Mouse (Mus musculus): ENCODE measurements around the gene Tnfrsf4. TPM values are rescaled to one million over a fixed set of nuclear protein-coding genes. Genes with fewer than 3 reads are reported as not detected.

Gene Tnfrsf4
- polyA plus RNA-seq, 1 experiment = 0.60 TPM

DNA sequence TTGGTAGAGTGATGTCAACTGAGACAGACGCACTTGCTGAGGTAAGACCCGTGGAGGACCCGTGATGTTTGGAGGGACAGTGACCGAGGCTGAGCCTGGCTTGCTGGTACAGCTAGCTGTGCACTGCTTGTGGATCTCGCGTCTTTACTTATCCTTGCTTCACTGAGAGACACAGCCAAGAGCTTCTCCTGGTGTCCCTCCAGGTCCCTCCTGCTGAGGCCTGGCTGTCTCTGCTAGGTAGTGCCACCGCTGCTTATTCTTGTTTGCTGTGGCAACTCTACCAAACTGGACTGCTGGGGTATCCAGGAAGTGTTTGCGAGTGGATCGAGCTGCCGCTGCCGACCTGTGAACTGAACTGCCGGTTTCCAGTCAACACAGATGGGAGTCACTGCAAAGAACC lies 6.1 kb downstream of the Tnfrsf4 start:
- TF ChIP-seq GATA1 (IDR thresholded peaks at IDR 0.05; ENCODE audit: low read length) = no peak

DNA sequence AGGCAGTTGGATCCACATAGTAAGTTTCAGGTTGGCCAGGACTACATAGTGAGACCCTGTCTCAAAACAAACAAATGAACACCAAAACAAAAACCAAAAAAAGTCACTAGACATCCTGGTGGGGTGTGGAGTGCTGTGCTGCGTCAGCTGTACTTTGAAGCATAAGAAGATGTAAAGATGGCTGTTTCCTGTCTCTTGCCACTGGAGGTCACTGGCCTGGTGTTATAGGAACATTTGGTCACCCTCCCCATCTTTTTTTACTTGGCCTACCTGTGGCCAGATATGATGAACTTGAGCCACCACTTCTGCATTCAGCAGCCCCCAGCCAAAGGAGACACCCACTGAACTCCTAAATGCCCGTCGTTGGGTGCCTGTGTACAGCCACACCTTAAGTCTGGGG lies 7.7 kb downstream of the Tnfrsf4 start:
- no peak for TF ChIP-seq GATA1 (IDR thresholded peaks at IDR 0.05; ENCODE audit: low read length)

DNA sequence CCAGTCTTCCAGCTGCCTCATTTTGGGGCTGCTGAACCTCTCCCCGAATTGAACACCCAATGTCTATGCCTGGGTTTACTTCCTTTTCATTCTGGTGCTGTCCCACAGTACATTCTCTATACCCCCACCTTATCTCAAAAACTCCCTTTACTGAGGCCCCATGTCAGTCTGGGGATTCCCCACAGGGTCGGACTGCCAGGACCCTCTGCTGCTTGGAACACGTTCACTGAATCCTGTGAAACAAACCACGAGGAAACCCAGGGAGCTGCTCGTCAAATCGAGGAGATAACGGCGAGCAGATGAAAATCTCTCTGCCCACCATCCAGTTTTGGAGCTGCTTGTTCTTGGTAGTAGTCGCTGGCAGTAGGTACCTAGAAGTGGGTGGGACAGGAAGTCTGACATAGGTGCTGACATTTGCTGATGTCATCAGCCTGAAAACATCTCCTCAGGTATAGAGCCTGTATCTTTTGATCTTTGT lies 8.3 kb downstream of the Tnfrsf4 start:
- no peak for TF ChIP-seq GATA1 (IDR thresholded peaks at IDR 0.05; ENCODE audit: low read length)

DNA sequence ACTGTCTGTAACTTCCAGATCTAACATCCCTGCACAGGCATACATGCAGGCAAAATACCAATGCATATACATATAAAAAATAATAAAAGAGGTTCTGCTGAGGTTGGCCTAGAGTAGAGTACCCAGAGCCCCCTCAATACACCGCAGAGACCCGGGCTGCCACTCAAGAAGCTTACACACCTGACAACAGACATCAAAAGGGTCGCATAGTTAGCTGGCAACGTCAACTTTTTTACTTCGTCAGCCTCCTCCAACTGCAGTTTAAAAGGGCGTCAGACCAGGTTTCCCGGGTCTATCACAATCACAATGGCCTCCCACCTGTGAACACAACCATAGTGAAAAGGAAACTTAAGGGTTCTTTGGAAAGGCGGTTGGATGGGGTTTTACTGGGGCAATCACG lies 9.9 kb downstream of the Tnfrsf4 start:
- no peak for TF ChIP-seq GATA1 (IDR thresholded peaks at IDR 0.05; ENCODE audit: low read length)

DNA sequence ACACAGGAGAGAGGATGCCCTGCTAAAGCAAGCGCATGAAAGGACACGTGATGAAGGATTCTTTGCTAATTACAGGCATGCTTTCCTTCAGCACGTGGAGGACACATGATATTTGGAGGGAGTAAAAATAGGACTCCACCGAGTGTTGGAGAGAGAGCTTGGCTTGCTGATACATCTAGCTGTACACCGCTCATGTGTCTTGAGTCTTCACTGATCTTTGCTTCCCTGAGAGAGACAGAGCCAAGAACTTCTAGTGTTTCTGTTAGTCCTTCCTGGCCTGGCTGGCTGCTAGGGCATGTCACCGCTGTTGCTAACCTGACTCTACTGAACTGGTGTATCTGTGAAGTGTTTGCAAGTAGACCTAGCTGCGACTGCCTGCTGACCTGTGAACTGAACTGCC lies 10.5 kb downstream of the Tnfrsf4 start:
- TF ChIP-seq GATA1 (IDR thresholded peaks at IDR 0.05; ENCODE audit: low read length) = no peak

DNA sequence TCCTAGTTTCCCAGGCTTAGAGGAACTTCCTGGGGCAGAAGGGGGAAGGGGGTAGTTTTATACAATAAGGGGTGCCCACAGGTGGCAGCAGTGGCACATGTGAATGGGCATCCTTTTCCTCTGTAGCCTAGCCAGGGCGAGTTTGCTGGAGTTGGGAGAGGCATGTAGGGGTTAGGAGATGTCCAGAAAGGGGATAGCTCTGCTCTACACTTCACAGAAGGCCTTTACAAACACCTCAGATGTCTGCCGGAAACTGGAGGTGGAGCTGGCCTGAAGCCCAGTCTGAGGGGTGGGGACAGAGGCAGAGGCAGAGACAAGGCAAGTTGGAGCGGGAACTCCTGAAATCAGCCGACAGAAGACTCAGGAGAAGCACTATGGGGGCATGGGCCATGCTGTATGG lies 12.4 kb downstream of the Tnfrsf4 start, which contains the start of gene Tnfrsf18:
Gene Tnfrsf18 (plus strand): TSS at position 152 of the 400 bp plus-strand sequence.
- no peak for TF ChIP-seq GATA1 (IDR thresholded peaks at IDR 0.05; ENCODE audit: low read length)

DNA sequence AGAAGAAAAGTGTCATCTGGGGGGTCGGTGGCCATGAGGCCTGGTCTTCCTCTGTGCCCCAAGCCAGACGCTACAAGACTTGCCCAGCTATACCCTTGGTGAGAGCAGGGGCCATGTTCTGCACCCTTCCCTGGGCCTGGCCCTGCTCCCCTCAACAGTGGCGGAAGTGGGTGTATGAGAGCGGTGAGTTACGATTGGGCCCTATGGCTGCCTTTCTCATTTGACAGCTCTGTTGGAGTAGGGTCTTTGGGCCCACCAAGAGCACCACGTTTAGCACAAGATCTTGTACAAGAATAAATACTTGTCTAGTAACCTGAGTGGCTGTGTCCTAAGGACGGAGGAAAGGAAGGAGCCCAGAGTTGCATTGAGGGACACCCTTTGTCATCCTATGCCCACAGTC lies 14.9 kb downstream of the Tnfrsf4 start:
- TF ChIP-seq GATA1 (IDR thresholded peaks at IDR 0.05; ENCODE audit: low read length) = no peak

DNA sequence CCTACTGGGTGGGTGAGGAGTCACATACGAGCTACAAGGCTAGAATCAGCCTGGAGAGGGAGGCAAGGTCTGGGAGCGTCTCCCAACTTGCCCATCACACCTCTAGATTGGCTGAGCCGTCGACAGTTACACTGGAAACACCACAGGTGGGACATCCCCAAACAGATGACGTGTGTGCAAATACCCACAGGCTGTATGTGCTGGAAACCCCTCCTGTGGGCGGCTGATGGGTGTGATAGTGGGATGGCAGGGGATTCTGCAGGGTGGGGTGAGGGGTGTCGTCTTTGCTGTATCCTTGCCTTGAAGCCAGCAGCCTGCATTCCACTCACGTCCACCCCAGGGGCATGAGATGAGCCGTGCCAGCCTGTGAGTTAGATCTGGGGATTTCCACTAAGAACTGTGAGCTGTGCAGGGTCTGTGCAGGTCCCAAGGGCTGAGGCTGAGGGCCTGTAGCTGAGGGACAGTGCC lies 17.0 kb downstream of the Tnfrsf4 start:
- no peak for TF ChIP-seq GATA1 (IDR thresholded peaks at IDR 0.05; ENCODE audit: low read length)

DNA sequence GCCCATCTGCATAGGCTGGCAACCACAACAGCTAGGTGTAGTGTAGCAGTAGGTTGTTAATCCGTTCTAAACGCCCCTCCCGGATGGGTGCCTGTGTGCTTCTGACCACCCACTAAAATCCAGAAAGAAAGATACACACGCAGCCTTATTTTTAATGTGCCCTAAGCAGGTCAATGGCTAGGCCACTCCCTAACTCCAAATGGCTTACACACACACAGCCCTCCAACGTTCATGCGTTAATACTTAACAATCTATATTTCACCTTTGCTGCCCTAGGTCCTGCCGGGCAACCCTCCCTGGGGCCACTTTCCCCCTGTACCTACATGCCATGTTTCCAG lies 17.6 kb downstream of the Tnfrsf4 start:
- TF ChIP-seq GATA1 (IDR thresholded peaks at IDR 0.05; ENCODE audit: low read length) = no peak

DNA sequence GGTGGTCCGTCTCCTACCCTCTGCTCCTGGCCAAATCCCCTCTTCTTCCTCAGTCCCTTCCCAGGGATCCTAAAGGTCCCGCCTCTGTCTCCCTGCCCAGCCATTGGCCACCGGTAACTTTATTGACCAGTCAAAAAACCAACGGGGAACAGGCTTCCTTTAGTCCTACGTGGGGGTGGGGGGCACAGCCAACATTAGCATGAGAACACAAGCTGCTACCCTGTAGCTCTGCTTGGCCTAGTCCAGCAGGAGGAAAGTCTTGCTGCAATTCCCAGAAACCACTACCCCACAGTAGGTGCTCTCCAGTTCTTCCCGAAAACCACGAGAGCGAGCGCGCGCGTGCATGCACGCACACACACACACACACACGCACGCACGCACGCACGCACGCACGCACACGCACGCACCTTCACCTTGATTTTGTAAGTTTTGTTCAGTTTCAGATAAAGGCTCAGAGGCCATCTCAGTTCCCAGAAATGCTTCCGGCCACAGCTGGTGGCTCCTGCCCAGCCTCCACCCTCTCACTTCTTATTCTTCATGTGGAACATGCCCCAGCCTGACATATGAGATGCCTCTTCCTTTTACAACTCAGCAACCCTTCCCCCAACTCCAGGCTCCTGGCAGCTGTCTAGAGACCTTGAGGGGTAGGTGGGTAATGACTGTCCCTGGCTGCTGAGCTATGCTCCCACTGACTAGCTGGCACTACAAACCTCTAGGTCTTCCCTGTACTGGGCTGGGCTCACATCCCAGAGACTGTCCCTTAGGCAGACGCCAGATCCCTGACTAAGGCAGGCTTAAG lies 18.1 kb downstream of the Tnfrsf4 start:
- TF ChIP-seq GATA1 (IDR thresholded peaks at IDR 0.05; ENCODE audit: low read length) = no peak

DNA sequence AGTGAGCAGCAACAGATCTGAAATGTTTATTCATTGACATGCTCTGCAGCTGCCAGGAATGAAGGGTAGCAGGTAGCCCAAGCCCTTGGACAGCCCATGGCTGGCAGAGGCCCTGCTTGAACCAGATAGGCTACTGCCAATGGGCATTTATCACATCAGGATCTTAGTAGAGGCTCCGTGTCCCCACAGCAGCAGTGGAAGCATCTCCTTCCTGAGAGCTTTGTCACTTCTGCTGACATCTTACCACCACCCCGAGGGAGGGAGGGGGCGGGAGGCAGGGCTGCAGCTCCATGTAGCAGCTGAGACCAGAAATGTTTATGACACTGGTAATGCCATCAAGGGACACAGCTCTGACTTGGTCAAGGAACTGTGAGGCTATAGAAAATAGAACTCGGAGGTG lies 19.2 kb downstream of the Tnfrsf4 start:
- no peak for TF ChIP-seq GATA1 (IDR thresholded peaks at IDR 0.05; ENCODE audit: low read length)

DNA sequence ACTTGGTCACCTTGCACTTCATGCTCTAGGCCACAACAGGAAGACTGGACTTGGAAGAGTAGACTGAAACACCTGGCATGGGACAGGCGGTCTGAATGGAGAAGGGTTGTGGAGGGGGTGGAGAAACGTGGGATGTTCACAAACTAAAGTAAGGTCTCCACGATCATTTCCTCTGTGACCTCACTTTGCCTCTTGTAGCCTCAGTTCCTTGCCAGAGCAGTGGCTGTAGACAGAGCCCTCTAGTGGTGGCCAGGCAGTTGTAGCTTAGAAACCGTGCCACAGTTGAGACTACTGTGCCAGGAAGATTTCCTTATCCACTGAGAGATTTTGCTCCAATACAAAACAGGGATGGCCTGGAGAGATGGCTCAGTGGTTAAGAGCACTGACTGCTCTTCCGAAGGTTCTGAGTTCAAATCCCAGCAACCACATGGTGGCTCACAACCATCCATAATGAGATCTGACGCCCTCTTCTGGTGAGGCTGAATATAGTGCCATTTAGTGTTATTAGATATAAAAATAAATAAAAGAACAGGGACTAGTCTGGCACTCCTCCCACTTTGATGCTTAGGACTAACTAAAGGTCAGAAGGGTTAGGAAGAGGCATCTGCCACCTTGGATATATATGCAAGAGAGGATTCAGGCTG lies 20.0 kb downstream of the Tnfrsf4 start:
- no peak for TF ChIP-seq GATA1 (IDR thresholded peaks at IDR 0.05; ENCODE audit: low read length)

DNA sequence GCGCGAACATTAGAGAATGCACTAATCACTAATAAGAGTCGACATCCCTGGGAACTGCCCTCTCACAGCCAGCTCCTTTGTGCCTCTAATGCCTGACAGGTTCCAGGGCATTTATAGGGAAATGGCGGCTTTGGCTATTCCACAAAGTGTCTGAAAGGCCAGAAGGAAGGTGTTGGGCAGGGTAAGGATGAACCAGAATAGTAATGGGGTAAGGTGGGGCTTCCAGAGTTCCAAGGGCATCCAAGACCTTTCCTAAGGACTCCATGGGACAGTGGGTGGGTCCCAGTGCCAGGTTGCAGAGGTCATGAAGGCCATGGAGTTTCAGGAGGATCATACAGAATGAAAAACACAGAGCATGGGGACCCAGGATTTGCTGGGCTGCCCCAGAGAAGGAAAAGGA lies 20.7 kb downstream of the Tnfrsf4 start:
- TF ChIP-seq GATA1 (IDR thresholded peaks at IDR 0.05; ENCODE audit: low read length) = no peak

DNA sequence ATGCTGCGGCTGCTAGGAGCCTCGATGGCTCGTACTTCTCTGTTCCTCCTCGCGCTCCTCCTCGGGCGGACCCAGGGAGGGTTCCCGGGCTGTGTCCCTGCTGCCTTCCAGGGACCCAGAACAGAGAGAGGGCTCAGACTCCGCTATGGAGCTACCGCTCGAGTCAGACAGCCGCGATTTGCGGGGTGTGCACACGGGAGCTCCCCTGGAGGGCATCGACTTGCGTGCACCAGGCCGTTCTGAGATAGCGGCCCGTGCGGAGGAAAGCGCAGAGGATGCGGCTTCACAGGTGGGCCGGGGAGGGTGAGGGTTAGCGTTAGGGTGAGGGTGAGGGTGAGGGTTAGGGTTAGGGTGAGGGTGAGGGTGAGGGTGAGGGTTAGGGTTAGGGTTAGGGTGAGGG lies 21.3 kb downstream of the Tnfrsf4 start:
- TF ChIP-seq GATA1 (IDR thresholded peaks at IDR 0.05; ENCODE audit: low read length) = no peak

DNA sequence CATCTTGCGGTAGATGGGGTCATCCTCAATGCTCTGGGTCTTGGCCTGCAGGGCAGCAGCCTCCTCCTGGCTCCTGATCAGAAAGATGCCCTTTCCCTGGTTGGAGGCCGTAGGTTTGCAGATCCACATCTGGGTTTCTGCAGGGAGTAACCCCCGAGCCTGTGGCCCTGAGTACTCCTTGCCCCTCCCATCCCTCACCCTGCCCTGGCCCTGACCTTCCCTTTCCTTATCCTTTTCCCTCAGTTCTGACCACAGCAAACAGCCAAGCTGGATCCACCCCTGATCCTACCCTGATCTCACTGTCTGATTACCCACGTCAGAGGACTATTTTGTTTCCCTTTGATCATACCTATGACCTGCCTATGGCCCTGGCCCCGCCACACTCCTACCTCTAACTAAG lies 31.1 kb downstream of the Tnfrsf4 start:
- no peak for TF ChIP-seq GATA1 (IDR thresholded peaks at IDR 0.05; ENCODE audit: low read length)

DNA sequence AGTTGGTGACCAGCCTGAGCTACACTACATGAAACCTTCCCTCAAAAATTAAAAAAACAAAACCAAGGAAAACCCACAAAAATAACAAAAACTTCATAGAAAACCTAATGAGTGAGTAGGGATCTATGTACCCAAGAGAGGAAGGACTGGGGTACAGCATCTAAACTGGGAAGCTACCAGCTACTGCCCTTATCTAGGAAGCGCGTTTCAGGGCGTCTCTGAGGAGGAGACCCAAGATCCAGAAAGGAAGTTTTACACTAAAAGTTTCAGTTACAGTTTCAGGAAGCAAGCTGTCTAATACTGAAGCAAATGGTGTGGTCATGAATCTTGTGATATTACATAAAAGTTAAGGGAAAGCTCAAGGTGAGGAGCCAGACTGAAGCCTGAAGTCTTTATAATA lies 36.1 kb downstream of the Tnfrsf4 start:
- TF ChIP-seq GATA1 (IDR thresholded peaks at IDR 0.05; ENCODE audit: low read length) = no peak
